Mouse (Mus musculus) adipocyte (in vitro differentiated cells): Measurements from ENCODE around the gene Vmn1r229.

Experiments
- DNase-seq: peaks from one replicate; pipeline ENCODE4 v3.0.0-alpha.2; 2016; ENCODE audit warnings: low spot score

The Vmn1r229 gene

GRCm38 (mm10) chr17:20811255-20811654, at the start of gene Vmn1r229:
TSS of gene Vmn1r229 (plus strand) at chr17:20811555.
- no peak for DNase-seq

GRCm38 (mm10) chr17:20786057-20786456, 25.3 kb upstream of the Vmn1r229 start, which contains the start of gene Vmn1r228:
TSS of gene Vmn1r228 (minus strand) at chr17:20786157.
- no peak for DNase-seq

DNA sequence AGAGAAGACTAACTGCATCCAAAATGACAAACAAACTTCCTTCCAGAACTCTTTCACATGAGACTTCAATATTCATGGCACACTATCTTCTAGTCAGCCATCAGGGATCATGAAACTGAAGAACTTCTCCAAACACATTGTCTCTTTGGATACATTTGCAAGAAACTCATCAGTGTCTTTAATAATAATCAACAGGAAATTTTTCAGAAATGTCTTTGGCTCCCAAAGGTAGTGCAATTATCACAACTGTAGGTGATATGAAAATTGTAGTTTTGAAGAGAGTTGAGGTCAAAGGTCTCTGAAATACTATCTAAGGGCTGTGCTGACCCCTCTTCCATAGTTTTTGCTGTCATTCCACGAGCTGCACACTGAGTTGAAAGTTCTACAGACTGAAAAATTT, 28.8 kb downstream of the Vmn1r229 start, which contains the start of gene Vmn1r230:
Gene Vmn1r230 (plus strand): TSS at position 301 of the 400 bp plus-strand sequence.
- DNase-seq, result no peak
